Comparison of ENCODE assay signal across 28 mouse cellular contexts in the genomic region with DNA sequence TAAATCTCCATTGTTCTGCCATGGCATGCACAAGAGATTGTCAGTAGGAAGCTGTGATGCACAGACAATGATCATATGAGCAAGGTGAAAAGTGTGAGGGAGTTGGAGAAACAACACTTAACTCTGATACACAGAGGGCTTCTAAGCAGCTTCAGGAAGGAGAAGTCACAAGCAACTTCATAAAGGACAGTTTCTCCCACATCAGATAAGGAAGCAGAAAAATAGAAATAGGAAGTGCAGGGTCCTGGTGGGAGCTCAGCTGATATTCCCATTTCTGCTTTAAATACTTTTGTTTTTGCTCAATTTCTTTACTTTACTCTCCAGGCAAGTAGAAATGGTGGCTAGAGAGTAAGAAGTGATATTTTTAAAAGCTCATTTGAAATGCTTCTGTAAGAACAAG.
DNase-seq lines count a peak whose midpoint lies in the region; ATAC-seq and TF ChIP-seq lines count a peak whose summit lies in the region.
"Had no signal": no experiment of that assay in that cellular context is flagged by ENCODE, and none has a peak within 500 bp of the region (broad histone marks: within the 10 kb centered on the region; RNA-seq: fewer than 3 reads in every experiment).

No protein-coding gene starts in this region.

- H3K4me3 ChIP-seq in bone marrow macrophage, adult 2 months (ENCODE audit: insufficient read depth, low read length) = no peak overlapping the region
- H3K4me3 ChIP-seq in macrophage (ENCODE audit: inconsistent target) = no peak overlapping the region
- H3K4me3 ChIP-seq: forebrain, embryonic 10.5 days; forebrain, embryonic 13.5 days; heart, embryonic 12.5 days; heart, embryonic 15.5 days; hindbrain, embryonic 10.5 days; hindbrain, embryonic 13.5 days had no signal

- peak; percentile 11 for DNase-seq in layer of hippocampus, adult 9-11 months
- DNase-seq in layer of hippocampus, adult 8-10 months (ENCODE audit: low spot score in 2 of 2) = no peak
- peak; percentile 0 for DNase-seq in CD4-positive helper T cell, adult 2 months (ENCODE audit: low read depth, low spot score)
- DNase-seq in testis, postnatal 10 days (ENCODE audit: low spot score) = no peak
- DNase-seq in frontal cortex, postnatal 36 days (ENCODE audit: low spot score in 2 of 2) = no peak
- DNase-seq: adrenal gland, adult 8-10 months; adrenal gland, postnatal 25 days; cerebellum, adult 18-20 months; cerebellum, adult 9-10 months; cerebellum, postnatal 25 days; forebrain, postnatal 0 days; gastrocnemius, postnatal 14 days; heart, adult 18-20 months; heart, postnatal 10 days; heart, postnatal 36 days had no signal

- H3K36me3 ChIP-seq in macrophage (ENCODE audit: inconsistent target) = no peaks in the 10 kb centered on the region
- H3K36me3 ChIP-seq: forebrain, embryonic 10.5 days; G1E; heart, embryonic 12.5 days; heart, embryonic 15.5 days; hindbrain, embryonic 10.5 days; hindbrain, embryonic 13.5 days had no signal

- TF ChIP-seq POLR2A in bone marrow macrophage, adult 2 months (IDR thresholded peaks at IDR 0.05; ENCODE audit: borderline replicate concordance, low read depth, low read length) = no peak

- H3K4me1 ChIP-seq in bone marrow macrophage, adult 2 months (ENCODE audit: control insufficient read depth, insufficient read depth, low read length) = peaks cover 12% of the 10 kb centered on the region
- H3K4me1 ChIP-seq: forebrain, embryonic 10.5 days; forebrain, embryonic 13.5 days; heart, embryonic 12.5 days; heart, embryonic 15.5 days; hindbrain, embryonic 10.5 days; hindbrain, embryonic 13.5 days had no signal

- ATAC-seq in inflammation-experienced regulatory T-cells, adult 6 months = no peak
- ATAC-seq: activated CD4-positive, CD25-positive, alpha-beta regulatory T cell, adult 4 months; forebrain, embryonic 13.5 days; forebrain, postnatal 0 days; hindbrain, embryonic 16.5 days; intestine, embryonic 16.5 days had no signal

- no peaks in the 10 kb centered on the region for H3K79me2 ChIP-seq in macrophage (ENCODE audit: inconsistent target)

- TF ChIP-seq CTCF in bone marrow macrophage, adult 2 months (IDR thresholded peaks at IDR 0.05; ENCODE audit: low read depth, low read length) = no peak

- peak overlapping the region; percentile 77 for H3K27ac ChIP-seq in bone marrow macrophage, adult 2 months (ENCODE audit: insufficient read depth, low read depth, low read length)
- peak overlapping the region; percentile 36 for H3K27ac ChIP-seq in macrophage
- H3K27ac ChIP-seq: forebrain, embryonic 10.5 days; forebrain, embryonic 13.5 days; heart, embryonic 15.5 days; hindbrain, embryonic 10.5 days; hindbrain, embryonic 13.5 days had no signal

Comparison
In these comparisons a context has a peak if more than half of its experiments do, and no peak if none do; other contexts are left out.
1. DNase-seq: peak in layer of hippocampus, adult 9-11 months (single experiment) and CD4-positive helper T cell, adult 2 months (single experiment); none in layer of hippocampus, adult 8-10 months (0 of 2), testis, postnatal 10 days (single experiment) and frontal cortex, postnatal 36 days (0 of 2).